Mouse (Mus musculus) liver, embryonic 12.5 days (tissue): Measurements from ENCODE around the gene Ube2q2. TPM values are rescaled to one million over a fixed set of nuclear protein-coding genes. Genes with fewer than 3 reads are reported as not detected.
A peak's percentile ranks its signal among the peaks of the same experiment; 100 is the strongest.
"Not testable (repeated sequence)": the region's sequence is repeated elsewhere in the genome, so short reads cannot be mapped to it uniquely, and the experiment has no call there.

Experiments used
- ATAC-seq: fragments of 200-750 bp; cut with Nextera tagmentation; 2 replicates; pipeline ENCODE4 v1.8.0; 2017; ENCODE audit warnings: moderate number of reproducible peaks, mild to moderate bottlenecking, moderate library complexity
- H3K27ac ChIP-seq: fragments of 300-500 bp; sonication (generic); 2 replicates; pipeline ENCODE4 v1.5.1; 2016; ENCODE audit warnings: mild to moderate bottlenecking
- H3K27me3 ChIP-seq: fragments of 300-500 bp; sonication (generic); replicated peaks from 2 replicates; pipeline ENCODE4 v1.6.1; 2016; ENCODE audit warnings: mild to moderate bottlenecking, moderate library complexity
- H3K36me3 ChIP-seq: fragments of 300-500 bp; sonication (generic); 2 replicates; pipeline ENCODE4 v1.6.1; 2016; ENCODE audit warnings: mild to moderate bottlenecking, moderate library complexity
- H3K4me1 ChIP-seq: fragments of 300-500 bp; sonication (generic); 2 replicates; pipeline ENCODE4 v1.6.1; 2016
- H3K4me2 ChIP-seq: fragments of 300-500 bp; sonication (generic); 2 replicates; pipeline ENCODE4 v1.6.1; 2016; ENCODE audit warnings: mild to moderate bottlenecking, moderate library complexity
- H3K4me3 ChIP-seq: fragments of 300-500 bp; sonication (generic); 2 replicates; pipeline ENCODE4 v1.5.1; 2016; ENCODE audit warnings: mild to moderate bottlenecking, moderate library complexity
- H3K9ac ChIP-seq: fragments of 300-500 bp; sonication (generic); 2 replicates; pipeline ENCODE4 v1.6.1; 2016; ENCODE audit warnings: mild to moderate bottlenecking, moderate library complexity
- H3K9me3 ChIP-seq: fragments of 300-500 bp; sonication (generic); replicated peaks from 2 replicates; pipeline ENCODE4 v1.6.1; 2016; ENCODE audit warnings: mild to moderate bottlenecking, moderate library complexity
- WGBS: fragments of 180-500 bp; shearing (Covaris S2); methylation state at CpG from one replicate; pipeline ENCODE4 v1.1.7; 2016; ENCODE audit not compliant: insufficient replicate concordance; 5-methylcytosine and 5-hydroxymethylcytosine counted together
- polyA plus RNA-seq: library from polyadenylated mRNA; unstranded; fragments of >200 nt; fragmentation: Nextera tagmentation; extraction: Ambion mirVana; gene quantifications from 2 replicates; pipeline ENCODE4 v1.2.1, GENCODE M21; 2016

Ube2q2 gene
- polyA plus RNA-seq: 24.9 and 26.9 TPM in 2 replicates

GRCm38 (mm10) chr9:55148854-55149498 lies at the start of gene Ube2q2:
Gene Ube2q2 (plus strand): TSS chr9:55148854.
- H3K4me1 ChIP-seq: peaks cover 36% of the 10 kb centered on the region
- peaks cover 6% of the 10 kb centered on the region for H3K27me3 ChIP-seq
- H3K36me3 ChIP-seq: no peaks in the 10 kb centered on the region
- H3K4me2 ChIP-seq: peak within 1 kb of the TSS; percentile 99
- peak; percentile 77 for ATAC-seq
- H3K27ac ChIP-seq: peak within 1 kb of the TSS; percentile 80
- peak within 1 kb of the TSS; percentile 89 for H3K4me3 ChIP-seq
- peak within 1 kb of the TSS; percentile 91 for H3K9ac ChIP-seq
- 5% methylated on average over 60 of the region's 81 CpGs for WGBS
- no peaks in the 10 kb centered on the region for H3K9me3 ChIP-seq

GRCm38 (mm10) chr9:55101117-55101516 lies 47.5 kb upstream of the Ube2q2 start:
- H3K4me3 ChIP-seq: no peak overlapping the region
- no peak for ATAC-seq
- H3K27me3 ChIP-seq: 0 out of 2 replicates have a peak, but pooled peaks cover 3% of the 10 kb centered on the region
- H3K27ac ChIP-seq: no peak overlapping the region
- H3K4me1 ChIP-seq: no peaks in the 10 kb centered on the region
- 24% methylated on average over 3 of the region's 3 CpGs for WGBS
- H3K9me3 ChIP-seq: no peaks in the 10 kb centered on the region
- no peaks in the 10 kb centered on the region for H3K36me3 ChIP-seq
- H3K9ac ChIP-seq: no peak overlapping the region
- H3K4me2 ChIP-seq: no peak overlapping the region

- H3K27ac ChIP-seq: no peak overlapping the region
- 0 out of 2 replicates have a peak, but pooled peaks cover under 1% of the 10 kb centered on the region for H3K27me3 ChIP-seq
- H3K4me2 ChIP-seq: no peak overlapping the region
- no peaks in the 10 kb centered on the region for H3K36me3 ChIP-seq
- WGBS: 54% methylated on average over 8 of the region's 8 CpGs
- H3K9me3 ChIP-seq: no peaks in the 10 kb centered on the region
- H3K9ac ChIP-seq: no peak overlapping the region
- H3K4me3 ChIP-seq: no peak overlapping the region
- no peak for ATAC-seq
- H3K4me1 ChIP-seq: no peaks in the 10 kb centered on the region
Observed at GRCm38 (mm10) chr9:55102186-55102835, 46.3 kb upstream of the Ube2q2 start.

- 69% methylated on average over 5 of the region's 5 CpGs for WGBS
- no peak for ATAC-seq
- no peaks in the 10 kb centered on the region for H3K4me1 ChIP-seq
Observed at GRCm38 (mm10) chr9:55102931-55103630, 45.6 kb upstream of the Ube2q2 start.

GRCm38 (mm10) chr9:55110059-55110834 lies 38.4 kb upstream of the Ube2q2 start:
- WGBS: 30% methylated on average over 16 of the region's 16 CpGs
- Histone ChIP-seq H3K36me3 (no peaks in the 10 kb centered on the region), H3K4me3 (no peak overlapping the region), H3K27me3 (no peaks in the 10 kb centered on the region), H3K4me1 (peaks cover 4% of the 10 kb centered on the region; the same call in 1 of the 2 replicates), H3K27ac (no peak overlapping the region), H3K9me3 (no peaks in the 10 kb centered on the region), H3K4me2 (no peak overlapping the region), H3K9ac (no peak overlapping the region)
- peak; percentile 85 for ATAC-seq

More at GRCm38 (mm10) chr9:55102931-55103630, 45.6 kb upstream of the Ube2q2 start:
- no peak overlapping the region for H3K9ac ChIP-seq
- no peaks in the 10 kb centered on the region for H3K36me3 ChIP-seq
- no peaks in the 10 kb centered on the region for H3K9me3 ChIP-seq
- no peaks in the 10 kb centered on the region for H3K27me3 ChIP-seq
- H3K4me3 ChIP-seq: no peak overlapping the region
- H3K27ac ChIP-seq: no peak overlapping the region
- H3K4me2 ChIP-seq: no peak overlapping the region

GRCm38 (mm10) chr9:55110835-55111217 lies 37.8 kb upstream of the Ube2q2 start:
- 14% methylated on average over 2 of the region's 3 CpGs for WGBS
- H3K9ac ChIP-seq: not testable (repeated sequence)

GRCm38 (mm10) chr9:55114752-55115151 lies 33.9 kb upstream of the Ube2q2 start:
- Histone ChIP-seq H3K4me2 (no peak overlapping the region), H3K4me3 (no peak overlapping the region), H3K9ac (no peak overlapping the region), H3K36me3 (no peaks in the 10 kb centered on the region), H3K9me3 (no peaks in the 10 kb centered on the region), H3K27ac (no peak overlapping the region), H3K4me1 (peaks cover 4% of the 10 kb centered on the region; the same call in 1 of the 2 replicates), H3K27me3 (no peaks in the 10 kb centered on the region)
- no peak for ATAC-seq
- WGBS: 52% methylated on average over 1 of the region's 1 CpGs

More at GRCm38 (mm10) chr9:55110835-55111217, 37.8 kb upstream of the Ube2q2 start:
- not testable (repeated sequence) for H3K27me3 ChIP-seq, H3K36me3 ChIP-seq, ATAC-seq, H3K9me3 ChIP-seq, H3K4me3 ChIP-seq, H3K27ac ChIP-seq, H3K4me1 ChIP-seq, H3K4me2 ChIP-seq

GRCm38 (mm10) chr9:55117293-55118055 lies 31.2 kb upstream of the Ube2q2 start:
- Histone ChIP-seq H3K4me1 (no peaks in the 10 kb centered on the region), H3K4me3 (no peak overlapping the region), H3K27ac (no peak overlapping the region), H3K9me3 (no peaks in the 10 kb centered on the region), H3K27me3 (no peaks in the 10 kb centered on the region), H3K4me2 (no peak overlapping the region), H3K36me3 (no peaks in the 10 kb centered on the region), H3K9ac (no peak overlapping the region)
- no peak for ATAC-seq
- 74% methylated on average over 5 of the region's 5 CpGs for WGBS

- no peak overlapping the region for H3K27ac ChIP-seq
- no peaks in the 10 kb centered on the region for H3K27me3 ChIP-seq
- 52% methylated on average over 3 of the region's 3 CpGs for WGBS
- no peak overlapping the region for H3K4me2 ChIP-seq
- H3K9ac ChIP-seq: no peak overlapping the region
- H3K36me3 ChIP-seq: no peaks in the 10 kb centered on the region
- no peaks in the 10 kb centered on the region for H3K9me3 ChIP-seq
- ATAC-seq: no peak
- H3K4me3 ChIP-seq: no peak overlapping the region
- H3K4me1 ChIP-seq: no peaks in the 10 kb centered on the region
Observed at GRCm38 (mm10) chr9:55122586-55122985, 26.1 kb upstream of the Ube2q2 start.

GRCm38 (mm10) chr9:55125735-55126134 lies 22.9 kb upstream of the Ube2q2 start:
- H3K9me3 ChIP-seq: no peaks in the 10 kb centered on the region
- 25% methylated on average over 7 of the region's 7 CpGs for WGBS
- no peak overlapping the region for H3K27ac ChIP-seq
- no peak for ATAC-seq
- no peak overlapping the region for H3K4me2 ChIP-seq
- no peak overlapping the region for H3K4me3 ChIP-seq
- no peak overlapping the region for H3K9ac ChIP-seq
- no peaks in the 10 kb centered on the region for H3K27me3 ChIP-seq
- H3K4me1 ChIP-seq: no peaks in the 10 kb centered on the region
- H3K36me3 ChIP-seq: no peaks in the 10 kb centered on the region

GRCm38 (mm10) chr9:55126295-55126694 lies 22.4 kb upstream of the Ube2q2 start:
- no peak overlapping the region for H3K4me2 ChIP-seq
- no peak for ATAC-seq
- no peaks in the 10 kb centered on the region for H3K27me3 ChIP-seq
- no peak overlapping the region for H3K4me3 ChIP-seq
- H3K36me3 ChIP-seq: no peaks in the 10 kb centered on the region
- 45% methylated on average over 1 of the region's 1 CpGs for WGBS
- no peaks in the 10 kb centered on the region for H3K9me3 ChIP-seq
- H3K27ac ChIP-seq: no peak overlapping the region
- no peak overlapping the region for H3K9ac ChIP-seq
- no peaks in the 10 kb centered on the region for H3K4me1 ChIP-seq
